Mouse (Mus musculus) kidney, postnatal 14 days (tissue): ENCODE results near the gene Olfr362.
"Not testable (repeated sequence)": the region's sequence is repeated elsewhere in the genome, so short reads cannot be mapped to it uniquely, and the experiment has no call there.

ENCODE experiments used
- DNase-seq: peaks from one replicate; pipeline ENCODE4 v3.0.0; 2022; ENCODE audit warnings: mixed read lengths

The Olfr362 gene

DNA sequence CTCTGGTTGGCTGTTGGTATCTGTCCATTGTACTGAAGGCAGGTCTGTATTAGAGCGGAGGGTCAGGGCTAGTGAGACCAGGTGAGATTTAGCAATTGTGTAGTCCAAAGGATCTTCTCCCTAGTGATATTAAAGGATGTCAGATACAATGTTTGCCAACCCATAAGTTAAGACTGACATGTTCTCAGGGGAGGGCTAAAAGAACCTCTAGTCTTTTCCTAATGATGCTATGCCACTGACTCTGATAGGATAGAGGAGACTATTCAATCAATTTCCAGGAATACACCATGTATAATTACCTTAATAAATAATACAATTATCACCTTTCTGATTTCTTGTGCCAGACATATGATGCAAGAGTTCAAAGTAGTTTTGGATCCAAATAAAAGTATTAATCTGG is at the start of gene Olfr362:
TSS of gene Olfr362 (minus strand) at position 101 of the 400 bp plus-strand sequence.
- no peak for DNase-seq

GRCm38 (mm10) chr2:37139022-37139421 is 21.3 kb upstream of the Olfr362 start, which contains the start of gene Olfr364-ps1:
Olfr364-ps1 (plus strand) TSS chr2:37139322.
- no peak for DNase-seq

DNA sequence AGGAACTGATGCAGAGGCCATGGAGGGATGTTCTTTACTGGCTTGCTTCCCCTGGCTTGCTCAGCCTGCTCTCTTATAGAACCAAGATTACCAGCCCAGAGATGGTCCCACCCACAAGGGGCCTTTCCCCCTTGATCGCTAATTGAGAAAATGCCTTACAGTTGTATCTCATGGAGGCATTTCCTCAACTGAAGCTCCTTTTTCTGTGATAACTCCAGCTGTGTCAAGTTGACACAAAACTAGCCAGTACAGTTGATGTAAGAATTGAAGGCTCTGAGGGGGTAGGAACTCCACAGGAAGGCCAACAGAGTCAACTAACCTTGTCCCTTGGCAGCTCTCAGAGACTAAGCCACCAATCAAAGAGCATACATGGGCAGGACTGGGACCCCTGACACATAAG is 28.5 kb downstream of the Olfr362 start, which contains the start of gene Olfr361:
TSS of gene Olfr361 (minus strand) at position 101 of the 400 bp plus-strand sequence.
- not testable (repeated sequence) for DNase-seq

GRCm38 (mm10) chr2:37065446-37065845 is 52.3 kb downstream of the Olfr362 start, which contains the start of gene Olfr360:
Olfr360 (plus strand) TSS chr2:37065746.
- DNase-seq: no peak
